Mouse (Mus musculus): ENCODE measurements around the gene Safb. TPM values are rescaled to one million over a fixed set of nuclear protein-coding genes. Genes with fewer than 3 reads are reported as not detected.

The Safb gene
- total RNA-seq, 1 experiment = 116 TPM

GRCm38 (mm10) chr17:56548605-56549105 is 36.0 kb upstream of the Safb start:
- Histone ChIP-seq H3K36me3 (ENCODE audit: control insufficient read depth, insufficient read depth, low read length, poor library complexity, severe bottlenecking) (no peaks in the 10 kb centered on the region), H3K9me3 (ENCODE audit: control insufficient read depth, insufficient read depth, low read depth, low read length) (no peaks in the 10 kb centered on the region), H3K4me3 (ENCODE audit: insufficient read depth in 1 of 2, low read depth in 1 of 2, low read length in 2 of 2, poor library complexity in 1 of 2, severe bottlenecking in 1 of 2) (no peak overlapping the region), H3K9ac (ENCODE audit: insufficient read depth, low read depth, low read length, poor library complexity, severe bottlenecking) (no peak overlapping the region), H3K27ac (ENCODE audit: insufficient read depth, low read depth, low read length, poor library complexity, severe bottlenecking) (no peak overlapping the region), H3K4me1 (ENCODE audit: control insufficient read depth in 2 of 2, insufficient read depth in 2 of 2, low read length in 2 of 2, poor library complexity in 1 of 2) (peaks cover 0 to 14% of the 10 kb centered on the region in 2 experiments; a peak in 1 of 4 replicates)
- no peak for DNase-seq (ENCODE audit: low read depth, low spot score)
- TF ChIP-seq ZNF384 (IDR thresholded peaks at IDR 0.05; ENCODE audit: low read depth, low read length) (no peak), MAFK (IDR thresholded peaks at IDR 0.05; ENCODE audit: insufficient read depth, low read depth, low read length) (no peak), CHD2 (IDR thresholded peaks at IDR 0.05; ENCODE audit: low read depth, low read length) (no peak), ZC3H11A (IDR thresholded peaks at IDR 0.05; ENCODE audit: borderline replicate concordance, low read depth, low read length) (no peak), HCFC1 (IDR thresholded peaks at IDR 0.05; ENCODE audit: borderline replicate concordance, insufficient read depth, low read length) (no peak)
- in situ Hi-C loops (cut with MboI; ENCODE audit: low sequenced_read_pairs in 2 of 2, unreplicated experiment in 2 of 2) = no loop called here

GRCm38 (mm10) chr17:56550784-56551475 is 33.7 kb upstream of the Safb start:
- no peak for DNase-seq (ENCODE audit: low read depth, low spot score)
- Histone ChIP-seq H3K36me3 (ENCODE audit: control insufficient read depth, insufficient read depth, low read length, poor library complexity, severe bottlenecking) (no peaks in the 10 kb centered on the region), H3K4me3 (ENCODE audit: insufficient read depth in 1 of 2, low read depth in 1 of 2, low read length in 2 of 2, poor library complexity in 1 of 2, severe bottlenecking in 1 of 2) (no peak overlapping the region), H3K27ac (ENCODE audit: insufficient read depth, low read depth, low read length, poor library complexity, severe bottlenecking) (no peak overlapping the region), H3K9ac (ENCODE audit: insufficient read depth, low read depth, low read length, poor library complexity, severe bottlenecking) (no peak overlapping the region), H3K4me1 (ENCODE audit: control insufficient read depth in 2 of 2, insufficient read depth in 2 of 2, low read length in 2 of 2, poor library complexity in 1 of 2) (peaks cover 0 to 28% of the 10 kb centered on the region in 2 experiments; a peak in 2 of 4 replicates), H3K9me3 (ENCODE audit: control insufficient read depth, insufficient read depth, low read depth, low read length) (no peaks in the 10 kb centered on the region)
- in situ Hi-C loops (cut with MboI; ENCODE audit: low sequenced_read_pairs in 2 of 2, unreplicated experiment in 2 of 2) = loop anchor here in 1 of 2 experiments (10.0 kb wide), 1 partner anchor 196 kb away; no protein-coding TSS in a partner anchor
- TF ChIP-seq MAFK (IDR thresholded peaks at IDR 0.05; ENCODE audit: insufficient read depth, low read depth, low read length) = no peak
- no peak for TF ChIP-seq ZNF384 (IDR thresholded peaks at IDR 0.05; ENCODE audit: low read depth, low read length)
- TF ChIP-seq CHD2 (IDR thresholded peaks at IDR 0.05; ENCODE audit: low read depth, low read length) = no peak
- no peak for TF ChIP-seq HCFC1 (IDR thresholded peaks at IDR 0.05; ENCODE audit: borderline replicate concordance, insufficient read depth, low read length)
- no peak for TF ChIP-seq ZC3H11A (IDR thresholded peaks at IDR 0.05; ENCODE audit: borderline replicate concordance, low read depth, low read length)

GRCm38 (mm10) chr17:56551841-56552581 is 32.6 kb upstream of the Safb start:
- no peak for DNase-seq (ENCODE audit: low read depth, low spot score)
- H3K36me3 ChIP-seq (ENCODE audit: control insufficient read depth, insufficient read depth, low read length, poor library complexity, severe bottlenecking) = no peaks in the 10 kb centered on the region
- H3K9ac ChIP-seq (ENCODE audit: insufficient read depth, low read depth, low read length, poor library complexity, severe bottlenecking) = no peak overlapping the region
- no peak overlapping the region for H3K4me3 ChIP-seq (ENCODE audit: insufficient read depth in 1 of 2, low read depth in 1 of 2, low read length in 2 of 2, poor library complexity in 1 of 2, severe bottlenecking in 1 of 2)
- no peak for TF ChIP-seq HCFC1 (IDR thresholded peaks at IDR 0.05; ENCODE audit: borderline replicate concordance, insufficient read depth, low read length)
- no peak for TF ChIP-seq CHD2 (IDR thresholded peaks at IDR 0.05; ENCODE audit: low read depth, low read length)
- TF ChIP-seq ZNF384 (IDR thresholded peaks at IDR 0.05; ENCODE audit: low read depth, low read length) = no peak
- TF ChIP-seq ZC3H11A (IDR thresholded peaks at IDR 0.05; ENCODE audit: borderline replicate concordance, low read depth, low read length) = no peak
- no peak for TF ChIP-seq MAFK (IDR thresholded peaks at IDR 0.05; ENCODE audit: insufficient read depth, low read depth, low read length)
- in situ Hi-C loops (cut with MboI; ENCODE audit: low sequenced_read_pairs in 2 of 2, unreplicated experiment in 2 of 2) = loop anchor here in 1 of 2 experiments (10.0 kb wide), 1 partner anchor 197 kb away; no protein-coding TSS in a partner anchor
- H3K4me1 ChIP-seq (ENCODE audit: control insufficient read depth in 2 of 2, insufficient read depth in 2 of 2, low read length in 2 of 2, poor library complexity in 1 of 2) = peaks cover 0 to 28% of the 10 kb centered on the region in 2 experiments; a peak in 2 of 4 replicates
- no peaks in the 10 kb centered on the region for H3K9me3 ChIP-seq (ENCODE audit: control insufficient read depth, insufficient read depth, low read depth, low read length)
- H3K27ac ChIP-seq (ENCODE audit: insufficient read depth, low read depth, low read length, poor library complexity, severe bottlenecking) = no peak overlapping the region

GRCm38 (mm10) chr17:56552781-56553363 is 31.8 kb upstream of the Safb start:
- in situ Hi-C loops (cut with MboI; ENCODE audit: low sequenced_read_pairs in 2 of 2, unreplicated experiment in 2 of 2) = loop anchor here in 1 of 2 experiments (10.0 kb wide), 1 partner anchor 198 kb away; no protein-coding TSS in a partner anchor
- no peak overlapping the region for H3K9ac ChIP-seq (ENCODE audit: insufficient read depth, low read depth, low read length, poor library complexity, severe bottlenecking)
- no peak overlapping the region for H3K4me3 ChIP-seq (ENCODE audit: insufficient read depth in 1 of 2, low read depth in 1 of 2, low read length in 2 of 2, poor library complexity in 1 of 2, severe bottlenecking in 1 of 2)
- no peaks in the 10 kb centered on the region for H3K9me3 ChIP-seq (ENCODE audit: control insufficient read depth, insufficient read depth, low read depth, low read length)
- peak; percentile 86 for DNase-seq (ENCODE audit: low read depth, low spot score)
- TF ChIP-seq CHD2 (IDR thresholded peaks at IDR 0.05; ENCODE audit: low read depth, low read length) = no peak
- TF ChIP-seq ZC3H11A (IDR thresholded peaks at IDR 0.05; ENCODE audit: borderline replicate concordance, low read depth, low read length) = peak; percentile 72; the same call in 1 of the 2 replicates
- peak; percentile 42; the same call in 1 of the 2 replicates for TF ChIP-seq ZNF384 (IDR thresholded peaks at IDR 0.05; ENCODE audit: low read depth, low read length)
- peak; percentile 50; the same call in 1 of the 2 replicates for TF ChIP-seq HCFC1 (IDR thresholded peaks at IDR 0.05; ENCODE audit: borderline replicate concordance, insufficient read depth, low read length)
- H3K27ac ChIP-seq (ENCODE audit: insufficient read depth, low read depth, low read length, poor library complexity, severe bottlenecking) = no peak overlapping the region
- no peaks in the 10 kb centered on the region for H3K36me3 ChIP-seq (ENCODE audit: control insufficient read depth, insufficient read depth, low read length, poor library complexity, severe bottlenecking)
- H3K4me1 ChIP-seq (ENCODE audit: control insufficient read depth in 2 of 2, insufficient read depth in 2 of 2, low read length in 2 of 2, poor library complexity in 1 of 2) = peaks cover 0 to 28% of the 10 kb centered on the region in 2 experiments; a peak in 2 of 4 replicates
